ENCODE assay signal across 26 mouse cellular contexts in the genomic region with DNA sequence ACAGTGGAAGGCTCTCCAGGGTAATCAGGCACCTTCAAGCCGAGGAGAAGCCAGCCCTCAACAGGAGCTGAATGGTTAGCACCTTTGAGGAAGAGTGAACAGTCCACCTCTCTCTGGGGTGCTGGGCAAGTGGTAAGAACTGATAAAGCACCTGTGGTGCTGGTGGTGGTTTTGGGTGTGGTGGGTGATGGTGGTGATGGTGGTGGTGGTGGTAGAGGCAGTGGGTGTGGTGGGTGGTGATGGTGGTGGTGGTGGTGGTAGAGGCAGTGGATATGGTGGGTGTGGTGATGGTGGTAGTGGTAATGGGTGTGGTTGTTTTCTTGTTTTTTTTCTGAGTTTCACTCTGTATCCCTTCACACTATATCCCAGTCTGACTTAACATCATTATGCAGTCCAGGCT. TPM values are rescaled to one million over a fixed set of nuclear protein-coding genes. Genes with fewer than 3 reads are reported as not detected.
DNase-seq lines count a peak whose midpoint lies in the region; ATAC-seq lines count a peak whose summit lies in the region.
"Had no signal": no experiment of that assay in that cellular context is flagged by ENCODE, and none has a peak within 500 bp of the region (broad histone marks: within the 10 kb centered on the region; RNA-seq: fewer than 3 reads in every experiment).

No protein-coding gene starts in this region.

- intact Hi-C loops in gastrocnemius, postnatal 14 days (cut with DNase I; ENCODE audit: low total_unique reads) = no loop called here

- H3K27me3 ChIP-seq in heart, embryonic 10.5 days (ENCODE audit: insufficient read depth, poor library complexity, severe bottlenecking) = no peaks in the 10 kb centered on the region
- H3K27me3 ChIP-seq in liver, embryonic 11.5 days (replicated peaks; ENCODE audit: control insufficient read depth, insufficient read depth, low read length) = peaks cover 5% of the 10 kb centered on the region
- no peaks in the 10 kb centered on the region for H3K27me3 ChIP-seq in liver, embryonic 16.5 days (ENCODE audit: control insufficient read depth, insufficient read depth, low read depth, low read length)
- no peaks in the 10 kb centered on the region for H3K27me3 ChIP-seq in midbrain, embryonic 15.5 days (replicated peaks)
- H3K27me3 ChIP-seq: heart, embryonic 13.5 days; neural tube, embryonic 13.5 days had no signal

- no peak overlapping the region for H3K4me2 ChIP-seq in liver, embryonic 11.5 days
- H3K4me2 ChIP-seq in liver, embryonic 16.5 days (ENCODE audit: low read depth, low read length) = no peak overlapping the region
- H3K4me2 ChIP-seq in midbrain, embryonic 15.5 days = no peak overlapping the region
- H3K4me2 ChIP-seq: heart, embryonic 13.5 days; midbrain, embryonic 11.5 days; neural tube, embryonic 13.5 days had no signal

- H3K36me3 ChIP-seq in heart, embryonic 10.5 days = no peaks in the 10 kb centered on the region
- no peaks in the 10 kb centered on the region for H3K36me3 ChIP-seq in liver, embryonic 11.5 days (ENCODE audit: control insufficient read depth, insufficient read depth, low read length)
- H3K36me3 ChIP-seq in liver, embryonic 16.5 days (ENCODE audit: control insufficient read depth, insufficient read depth) = no peaks in the 10 kb centered on the region
- no peaks in the 10 kb centered on the region for H3K36me3 ChIP-seq in midbrain, embryonic 15.5 days (replicated peaks)
- H3K36me3 ChIP-seq: heart, embryonic 13.5 days; neural tube, embryonic 13.5 days had no signal

- DNase-seq in heart, embryonic 10.5 days (ENCODE audit: low spot score) = no peak
- no peak for DNase-seq in heart, adult 8-10 months (ENCODE audit: low spot score)
- peak; percentile 42 for DNase-seq in c-Kit-negative CD71-positive TER-119-positive erythroid progenitor cells, embryonic 14.5 days (ENCODE audit: low read depth, low spot score)
- no peak for DNase-seq in liver, embryonic 11.5 days (ENCODE audit: low spot score)
- DNase-seq in adipocyte (ENCODE audit: low spot score) = no peak
- DNase-seq in gastrocnemius, postnatal 14 days = no peak
- DNase-seq: adrenal gland, postnatal 25 days; cerebellum, adult 2 months; cerebellum, postnatal 14 days; heart, postnatal 14 days; kidney, adult 18-20 months; layer of hippocampus, postnatal 36 days; lung, postnatal 36 days had no signal

- peaks cover 45% of the 10 kb centered on the region for H3K4me1 ChIP-seq in heart, embryonic 10.5 days
- H3K4me1 ChIP-seq in liver, embryonic 11.5 days (replicated peaks; ENCODE audit: control insufficient read depth, insufficient read depth, low read length) = peaks cover 11% of the 10 kb centered on the region
- H3K4me1 ChIP-seq in liver, embryonic 16.5 days (ENCODE audit: control insufficient read depth, low read depth, low read length) = no peaks in the 10 kb centered on the region
- peaks cover 16% of the 10 kb centered on the region for H3K4me1 ChIP-seq in midbrain, embryonic 15.5 days

- peak; percentile 57 for ATAC-seq in liver, embryonic 11.5 days (replicated peaks; ENCODE audit: low FRiP score)
- peak; percentile 86 for ATAC-seq in liver, embryonic 16.5 days (ENCODE audit: low read depth)
- no peak for ATAC-seq in midbrain, embryonic 15.5 days (replicated peaks)
- ATAC-seq: forebrain, embryonic 14.5 days; hindbrain, embryonic 16.5 days had no signal

- no peak overlapping the region for H3K9ac ChIP-seq in liver, embryonic 11.5 days (ENCODE audit: low read depth, low read length)
- no peak overlapping the region for H3K9ac ChIP-seq in liver, embryonic 16.5 days (ENCODE audit: low read depth, low read length)
- H3K9ac ChIP-seq in midbrain, embryonic 15.5 days = no peak overlapping the region
- H3K9ac ChIP-seq: heart, embryonic 13.5 days; neural tube, embryonic 13.5 days had no signal

- H3K27ac ChIP-seq in heart, embryonic 10.5 days = 0 out of 2 replicates have a peak overlapping the region, but pooled peaks have one; percentile 11
- H3K27ac ChIP-seq in liver, embryonic 11.5 days (ENCODE audit: low read depth, low read length) = no peak overlapping the region
- H3K27ac ChIP-seq in liver, embryonic 16.5 days (ENCODE audit: low read length) = no peak overlapping the region
- no peak overlapping the region for H3K27ac ChIP-seq in midbrain, embryonic 15.5 days
- H3K27ac ChIP-seq: heart, embryonic 13.5 days; kidney, postnatal 0 days; neural tube, embryonic 13.5 days had no signal

- no peak overlapping the region for H3K4me3 ChIP-seq in heart, embryonic 10.5 days
- H3K4me3 ChIP-seq in liver, embryonic 11.5 days (ENCODE audit: low read depth, low read length) = no peak overlapping the region
- H3K4me3 ChIP-seq in liver, embryonic 16.5 days (ENCODE audit: low read depth, low read length) = no peak overlapping the region
- no peak overlapping the region for H3K4me3 ChIP-seq in midbrain, embryonic 15.5 days
- H3K4me3 ChIP-seq: heart, embryonic 13.5 days; neural tube, embryonic 13.5 days had no signal

- WGBS in heart, embryonic 10.5 days = 74% methylated on average over 1 of the region's 1 CpGs
- 63% methylated on average over 1 of the region's 1 CpGs for WGBS in liver, embryonic 11.5 days
- 58% methylated on average over 1 of the region's 1 CpGs for WGBS in liver, embryonic 16.5 days (ENCODE audit: insufficient replicate concordance)
- 95% methylated on average over 1 of the region's 1 CpGs for WGBS in midbrain, embryonic 15.5 days

- no peaks in the 10 kb centered on the region for H3K9me3 ChIP-seq in heart, embryonic 10.5 days
- H3K9me3 ChIP-seq in liver, embryonic 11.5 days (ENCODE audit: control insufficient read depth, low read length) = no peaks in the 10 kb centered on the region
- H3K9me3 ChIP-seq in liver, embryonic 16.5 days (replicated peaks; ENCODE audit: control insufficient read depth, low read length) = no peaks in the 10 kb centered on the region
- H3K9me3 ChIP-seq in midbrain, embryonic 15.5 days = no peaks in the 10 kb centered on the region
- H3K9me3 ChIP-seq: heart, embryonic 13.5 days; neural tube, embryonic 13.5 days had no signal

RNA-seq across cellular contexts. Expression of a gene that starts 2.6 kb away (rescaled TPM):
- 29.5 and 90.1 TPM in 2 replicates for polyA plus RNA-seq in heart, embryonic 10.5 days (2016; fragmentation: Nextera tagmentation; extraction: Ambion mirVana)
- total RNA-seq in heart, adult 8-10 months (2022) = over 10,000 TPM; 20,391 to 21,800 (median 21,272) TPM
- 0.29 and 0.56 TPM in 2 replicates for polyA plus RNA-seq in liver, embryonic 11.5 days (2014; fragmentation: Nextera tagmentation; extraction: Ambion mirVana)
- polyA plus RNA-seq in liver, embryonic 16.5 days (2015; fragmentation: Nextera tagmentation; extraction: Ambion mirVana) = 0.25 TPM in 1 of 2 replicates, not detected in the other
- polyA plus RNA-seq in midbrain, embryonic 15.5 days (2015; fragmentation: Nextera tagmentation; extraction: Ambion mirVana) = 0.66 TPM in 2 replicates
- 1,000 to 10,000 TPM in 1 of 2 experiments, 100 to 1,000 TPM in 1; 840 to 1,154 TPM for total RNA-seq in gastrocnemius, postnatal 14 days (2021)
- total RNA-seq: left cerebral cortex, postnatal 10 days; megakaryocyte, adult 5-6 weeks had no signal
- polyA plus RNA-seq: forebrain, embryonic 14.5 days; liver, adult 2 months; midbrain, embryonic 11.5 days had no signal

RNA-seq across cellular contexts. Expression of a gene that starts 8.5 kb away (rescaled TPM):
- 0.27 and 0.77 TPM in 2 replicates for polyA plus RNA-seq in heart, embryonic 10.5 days (2016; fragmentation: Nextera tagmentation; extraction: Ambion mirVana)
- 1 to 10 TPM in 2 of 4 experiments, under 1 TPM in 2; 0.49 to 1.5 (median 1.0) TPM for total RNA-seq in heart, adult 8-10 months (2022)
- polyA plus RNA-seq in liver, embryonic 11.5 days (2014; fragmentation: Nextera tagmentation; extraction: Ambion mirVana) = not detected in 2 replicates
- 0.06 and 0.09 TPM in 2 replicates for polyA plus RNA-seq in liver, embryonic 16.5 days (2015; fragmentation: Nextera tagmentation; extraction: Ambion mirVana)
- 0.06 and 0.22 TPM in 2 replicates for polyA plus RNA-seq in midbrain, embryonic 15.5 days (2015; fragmentation: Nextera tagmentation; extraction: Ambion mirVana)
- 10 to 100 TPM; 23.4 to 33.2 TPM for total RNA-seq in gastrocnemius, postnatal 14 days (2021)
- total RNA-seq: layer of hippocampus, postnatal 36 days; megakaryocyte, adult 5-6 weeks had no signal
- polyA plus RNA-seq: forebrain, embryonic 14.5 days; hindbrain, embryonic 11.5 days; hindbrain, embryonic 16.5 days; limb, embryonic 11.5 days; liver, adult 2 months; midbrain, embryonic 11.5 days; neural tube, embryonic 13.5 days had no signal

Comparison
In these comparisons a context has a peak if more than half of its experiments do, and no peak if none do; other contexts are left out.
1. RNA of a gene that starts 2.6 kb away (polyA plus RNA-seq): 29.5 to 90.1 TPM in heart, embryonic 10.5 days; 0.66 TPM in midbrain, embryonic 15.5 days, 0.29 to 0.56 TPM in liver, embryonic 11.5 days and 0.25 TPM in liver, embryonic 16.5 days; every median in the first group is over 10 times any median in the second.